Mouse (Mus musculus): ENCODE results near the gene Ppp1r7. TPM values are rescaled to one million over a fixed set of nuclear protein-coding genes. Genes with fewer than 3 reads are reported as not detected.
"Not testable (repeated sequence)": the region's sequence is repeated elsewhere in the genome, so short reads cannot be mapped to it uniquely, and the experiment has no call there.

Gene Ppp1r7
- 46.9 and 47.9 TPM in 2 replicates for polyA plus RNA-seq (2014; fragmentation: Nextera tagmentation; extraction: Ambion mirVana)

- ATAC-seq (ENCODE audit: low read depth) (peak; percentile 98), DNase-seq (ENCODE audit: low spot score) (peak; percentile 99)
- peak within 1 kb of the TSS; percentile 83 for H3K9ac ChIP-seq (ENCODE audit: low read depth, low read length)
- peak within 1 kb of the TSS; percentile 95 for H3K4me3 ChIP-seq (ENCODE audit: low read depth, low read length)
- H3K27me3 ChIP-seq (replicated peaks; ENCODE audit: control insufficient read depth, insufficient read depth, low read length), result no peaks in the 10 kb centered on the region
- H3K36me3 ChIP-seq (ENCODE audit: control insufficient read depth, insufficient read depth, low read length), result peaks cover 10% of the 10 kb centered on the region; the same call in 1 of the 2 replicates
- peaks cover 7% of the 10 kb centered on the region for H3K4me1 ChIP-seq (ENCODE audit: control insufficient read depth, insufficient read depth, low read length)
- peak within 1 kb of the TSS; percentile 65 for H3K27ac ChIP-seq (replicated peaks; ENCODE audit: low read depth, low read length)
- WGBS, result under 1% methylated on average over 57 of the region's 63 CpGs
- H3K9me3 ChIP-seq (ENCODE audit: control insufficient read depth, low read length), result no peaks in the 10 kb centered on the region
- peak within 1 kb of the TSS; percentile 90 for H3K4me2 ChIP-seq (ENCODE audit: low read depth, low read length)
Observed at GRCm38 (mm10) chr1:93342648-93343503, at the start of gene Ppp1r7, which contains the start of gene Pask. Ppp1r7 (plus strand) TSS chr1:93342854. Pask (minus strand) TSS chr1:93343482.

GRCm38 (mm10) chr1:93294491-93294890 is 48.2 kb upstream of the Ppp1r7 start:
- not testable (repeated sequence) for H3K9ac ChIP-seq (ENCODE audit: low read depth, low read length); H3K27me3 ChIP-seq (replicated peaks; ENCODE audit: control insufficient read depth, insufficient read depth, low read length); H3K4me3 ChIP-seq (ENCODE audit: low read depth, low read length); H3K9me3 ChIP-seq (ENCODE audit: control insufficient read depth, low read length); DNase-seq (ENCODE audit: low spot score); H3K4me1 ChIP-seq (ENCODE audit: control insufficient read depth, insufficient read depth, low read length); H3K4me2 ChIP-seq (ENCODE audit: low read depth, low read length); ATAC-seq (ENCODE audit: low read depth); H3K27ac ChIP-seq (replicated peaks; ENCODE audit: low read depth, low read length)
- H3K36me3 ChIP-seq (ENCODE audit: control insufficient read depth, insufficient read depth, low read length), result peaks cover 49% of the 10 kb centered on the region
- 75% methylated on average over 3 of the region's 3 CpGs for WGBS

GRCm38 (mm10) chr1:93299791-93300190 is 42.9 kb upstream of the Ppp1r7 start:
- H3K4me1 ChIP-seq (ENCODE audit: control insufficient read depth, insufficient read depth, low read length), result peaks cover 3% of the 10 kb centered on the region; the same call in 1 of the 2 replicates
- H3K9me3 ChIP-seq (ENCODE audit: control insufficient read depth, low read length), result no peaks in the 10 kb centered on the region
- H3K27ac ChIP-seq (replicated peaks; ENCODE audit: low read depth, low read length), result no peak overlapping the region
- peaks cover 89% of the 10 kb centered on the region for H3K36me3 ChIP-seq (ENCODE audit: control insufficient read depth, insufficient read depth, low read length)
- H3K9ac ChIP-seq (ENCODE audit: low read depth, low read length), result no peak overlapping the region
- WGBS, result 71% methylated on average over 4 of the region's 4 CpGs
- H3K4me2 ChIP-seq (ENCODE audit: low read depth, low read length), result no peak overlapping the region
- ATAC-seq (ENCODE audit: low read depth) (no peak; the same call in 1 of the 2 replicates), DNase-seq (ENCODE audit: low spot score) (peak; percentile 54)
- H3K27me3 ChIP-seq (replicated peaks; ENCODE audit: control insufficient read depth, insufficient read depth, low read length), result no peaks in the 10 kb centered on the region
- no peak overlapping the region for H3K4me3 ChIP-seq (ENCODE audit: low read depth, low read length)

GRCm38 (mm10) chr1:93300578-93300977 is 42.1 kb upstream of the Ppp1r7 start:
- H3K36me3 ChIP-seq (ENCODE audit: control insufficient read depth, insufficient read depth, low read length), result peaks cover 87% of the 10 kb centered on the region

GRCm38 (mm10) chr1:93305581-93306337 is 36.9 kb upstream of the Ppp1r7 start, which contains the start of gene Mterf4:
Mterf4 (minus strand) TSS chr1:93305915.
- Histone ChIP-seq H3K36me3 (ENCODE audit: control insufficient read depth, insufficient read depth, low read length) (peaks cover 45% of the 10 kb centered on the region), H3K4me1 (ENCODE audit: control insufficient read depth, insufficient read depth, low read length) (peaks cover 7% of the 10 kb centered on the region; the same call in 1 of the 2 replicates), H3K27me3 (replicated peaks; ENCODE audit: control insufficient read depth, insufficient read depth, low read length) (no peaks in the 10 kb centered on the region), H3K4me3 (ENCODE audit: low read depth, low read length) (peak within 1 kb of the TSS; percentile 88), H3K9ac (ENCODE audit: low read depth, low read length) (peak within 1 kb of the TSS; percentile 90), H3K27ac (replicated peaks; ENCODE audit: low read depth, low read length) (no peak within 1 kb of the TSS; the same call in 1 of the 2 replicates), H3K4me2 (ENCODE audit: low read depth, low read length) (peak within 1 kb of the TSS; percentile 84), H3K9me3 (ENCODE audit: control insufficient read depth, low read length) (no peaks in the 10 kb centered on the region)
- WGBS, result 9% methylated on average over 36 of the region's 36 CpGs
- peak; percentile 91 for DNase-seq (ENCODE audit: low spot score)
- peak; percentile 96 for ATAC-seq (ENCODE audit: low read depth)

More at GRCm38 (mm10) chr1:93300578-93300977, 42.1 kb upstream of the Ppp1r7 start:
- no peak overlapping the region for H3K27ac ChIP-seq (replicated peaks; ENCODE audit: low read depth, low read length)
- H3K4me1 ChIP-seq (ENCODE audit: control insufficient read depth, insufficient read depth, low read length), result peaks cover 7% of the 10 kb centered on the region; the same call in 1 of the 2 replicates
- no peaks in the 10 kb centered on the region for H3K9me3 ChIP-seq (ENCODE audit: control insufficient read depth, low read length)
- 81% methylated on average over 3 of the region's 3 CpGs for WGBS
- ATAC-seq (ENCODE audit: low read depth), result no peak
- H3K4me3 ChIP-seq (ENCODE audit: low read depth, low read length), result no peak overlapping the region
- H3K27me3 ChIP-seq (replicated peaks; ENCODE audit: control insufficient read depth, insufficient read depth, low read length), result no peaks in the 10 kb centered on the region
- DNase-seq (ENCODE audit: low spot score), result no peak
- H3K4me2 ChIP-seq (ENCODE audit: low read depth, low read length), result no peak overlapping the region
- H3K9ac ChIP-seq (ENCODE audit: low read depth, low read length), result no peak overlapping the region

- 88% methylated on average over 6 of the region's 6 CpGs for WGBS
- Histone ChIP-seq H3K4me3 (ENCODE audit: low read depth, low read length) (no peak overlapping the region), H3K36me3 (ENCODE audit: control insufficient read depth, insufficient read depth, low read length) (peaks cover 67% of the 10 kb centered on the region), H3K27ac (replicated peaks; ENCODE audit: low read depth, low read length) (no peak overlapping the region), H3K9ac (ENCODE audit: low read depth, low read length) (no peak overlapping the region), H3K9me3 (ENCODE audit: control insufficient read depth, low read length) (no peaks in the 10 kb centered on the region), H3K4me1 (ENCODE audit: control insufficient read depth, insufficient read depth, low read length) (no peaks in the 10 kb centered on the region), H3K4me2 (ENCODE audit: low read depth, low read length) (no peak overlapping the region), H3K27me3 (replicated peaks; ENCODE audit: control insufficient read depth, insufficient read depth, low read length) (no peaks in the 10 kb centered on the region)
- DNase-seq (ENCODE audit: low spot score) (no peak), ATAC-seq (ENCODE audit: low read depth) (no peak)
Observed at GRCm38 (mm10) chr1:93323973-93324372, 18.7 kb upstream of the Ppp1r7 start.

- DNase-seq (ENCODE audit: low spot score), result no peak
- Histone ChIP-seq H3K4me3 (ENCODE audit: low read depth, low read length) (no peak overlapping the region), H3K9me3 (ENCODE audit: control insufficient read depth, low read length) (no peaks in the 10 kb centered on the region), H3K27me3 (replicated peaks; ENCODE audit: control insufficient read depth, insufficient read depth, low read length) (no peaks in the 10 kb centered on the region), H3K36me3 (ENCODE audit: control insufficient read depth, insufficient read depth, low read length) (peaks cover 60% of the 10 kb centered on the region), H3K4me1 (ENCODE audit: control insufficient read depth, insufficient read depth, low read length) (no peaks in the 10 kb centered on the region), H3K9ac (ENCODE audit: low read depth, low read length) (no peak overlapping the region), H3K4me2 (ENCODE audit: low read depth, low read length) (no peak overlapping the region), H3K27ac (replicated peaks; ENCODE audit: low read depth, low read length) (no peak overlapping the region)
- WGBS, result 98% methylated on average over 3 of the region's 3 CpGs
- no peak for ATAC-seq (ENCODE audit: low read depth)
Observed at GRCm38 (mm10) chr1:93326446-93326845, 16.2 kb upstream of the Ppp1r7 start.

GRCm38 (mm10) chr1:93334621-93335020 is 8.0 kb upstream of the Ppp1r7 start:
- WGBS, result 67% methylated on average over 2 of the region's 2 CpGs
- H3K9me3 ChIP-seq (ENCODE audit: control insufficient read depth, low read length), result no peaks in the 10 kb centered on the region
- H3K4me1 ChIP-seq (ENCODE audit: control insufficient read depth, insufficient read depth, low read length), result no peaks in the 10 kb centered on the region
- no peak overlapping the region for H3K4me3 ChIP-seq (ENCODE audit: low read depth, low read length)
- DNase-seq (ENCODE audit: low spot score) (peak; percentile 18), ATAC-seq (ENCODE audit: low read depth) (no peak)
- H3K4me2 ChIP-seq (ENCODE audit: low read depth, low read length), result no peak overlapping the region
- H3K9ac ChIP-seq (ENCODE audit: low read depth, low read length), result no peak overlapping the region
- peaks cover 28% of the 10 kb centered on the region for H3K36me3 ChIP-seq (ENCODE audit: control insufficient read depth, insufficient read depth, low read length)
- H3K27ac ChIP-seq (replicated peaks; ENCODE audit: low read depth, low read length), result no peak overlapping the region
- no peaks in the 10 kb centered on the region for H3K27me3 ChIP-seq (replicated peaks; ENCODE audit: control insufficient read depth, insufficient read depth, low read length)

Measured in embryonic facial prominence, embryonic 14.5 days (tissue).